Mouse (Mus musculus): ENCODE results near the gene Lrrc4b. TPM values are rescaled to one million over a fixed set of nuclear protein-coding genes. Genes with fewer than 3 reads are reported as not detected.

Gene Lrrc4b
- polyA plus RNA-seq, 1 experiment: 0.92 TPM

DNA sequence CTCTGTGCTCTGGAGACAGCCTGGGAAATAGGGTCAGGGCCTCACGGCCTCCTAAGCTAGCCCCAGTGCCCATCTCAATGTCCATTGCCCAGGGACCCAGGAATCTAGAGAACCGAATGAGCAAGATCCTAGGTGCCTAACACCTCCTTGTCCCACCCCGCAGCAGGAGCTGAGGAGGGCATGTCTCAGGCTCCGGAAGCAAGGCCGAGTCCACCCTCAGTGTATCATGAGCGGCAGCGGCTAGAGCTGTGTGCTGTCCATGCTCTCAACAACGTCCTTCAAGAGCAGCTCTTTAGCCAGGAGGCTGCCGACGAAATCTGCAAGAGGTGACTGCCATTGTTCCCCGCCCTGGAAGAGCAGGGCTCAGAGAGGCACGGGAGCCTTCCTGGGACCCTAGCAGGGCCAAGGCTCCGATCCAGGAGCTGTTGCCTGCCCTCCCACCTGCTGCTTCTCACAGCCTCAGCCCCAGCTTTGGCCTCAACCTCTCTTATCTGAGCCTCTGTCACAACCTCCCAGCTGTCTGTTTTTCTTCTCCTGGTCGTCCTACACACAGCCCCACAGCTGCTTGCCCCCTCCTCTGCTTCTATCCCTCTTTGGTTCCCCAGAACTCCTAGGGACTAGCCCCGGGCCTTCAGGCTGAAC is 39.9 kb downstream of the Lrrc4b start:
- TF ChIP-seq POLR2A (IDR thresholded peaks at IDR 0.05; ENCODE audit: borderline replicate concordance, control insufficient read depth, low read depth, low read length) (0 out of 2 replicates have a peak, but pooled peaks have one; percentile 6), CTCF (IDR thresholded peaks at IDR 0.05; ENCODE audit: control insufficient read depth, insufficient read depth, low read length) (no peak)
- Histone ChIP-seq H3K4me1 (ENCODE audit: control insufficient read depth, insufficient read depth, low read length) (peaks cover 1% of the 10 kb centered on the region), H3K4me3 (replicated peaks; ENCODE audit: control insufficient read depth, low read depth, low read length) (peak overlapping the region; percentile 72), H3K27ac (ENCODE audit: control insufficient read depth, insufficient read depth, low read depth, low read length, poor library complexity) (peak overlapping the region; percentile 56)
- WGBS: 72% methylated on average over 15 of the region's 15 CpGs

DNA sequence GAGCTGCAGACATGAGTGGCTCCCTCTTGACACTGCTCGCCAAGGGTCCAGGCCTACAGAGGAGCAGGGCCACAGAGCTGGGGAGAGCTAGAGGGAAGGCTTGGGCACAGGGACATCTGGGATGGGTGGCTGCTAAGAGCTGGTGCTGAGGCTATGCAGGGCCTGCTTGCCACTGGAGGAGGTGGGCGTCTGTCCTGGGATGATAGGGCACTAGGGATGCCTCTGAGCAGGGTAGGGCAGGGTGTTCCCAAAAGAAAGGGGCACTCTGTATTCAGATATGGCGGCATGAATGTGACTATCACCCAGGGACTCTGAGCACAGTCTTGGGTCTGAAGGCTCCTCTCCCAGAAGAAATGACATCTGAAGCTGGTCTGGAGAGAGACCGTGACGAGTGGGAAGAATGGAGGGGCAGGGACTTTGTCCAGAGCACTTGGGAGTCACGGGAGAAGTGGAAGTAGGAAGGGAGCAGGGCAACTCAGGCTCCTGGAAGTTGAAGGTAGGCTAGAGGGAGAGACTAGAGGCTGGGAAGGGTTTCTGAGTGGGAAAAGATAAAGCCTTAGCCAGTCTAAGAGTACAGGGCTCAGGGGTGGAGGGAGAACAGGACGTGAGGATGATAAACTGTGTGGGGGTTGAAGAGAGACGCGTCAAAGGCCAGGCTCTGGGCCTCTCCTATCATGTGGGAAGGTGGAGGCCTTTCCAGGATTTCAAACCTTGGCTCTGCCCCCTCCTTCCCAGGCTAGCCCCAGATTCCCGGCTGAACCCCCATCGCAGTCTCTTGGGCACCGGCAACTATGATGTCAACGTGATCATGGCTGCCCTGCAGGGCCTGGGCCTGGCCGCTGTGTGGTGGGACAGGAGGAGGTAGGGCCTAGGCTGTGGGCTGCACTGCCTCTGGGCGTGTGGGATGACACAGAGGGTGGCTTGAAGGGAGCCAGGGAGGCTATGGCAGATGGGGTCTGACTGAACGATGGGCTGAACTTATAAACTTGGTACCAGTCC is 41.2 kb downstream of the Lrrc4b start:
- Histone ChIP-seq H3K27ac (ENCODE audit: control insufficient read depth, insufficient read depth, low read depth, low read length, poor library complexity) (peak overlapping the region; percentile 80), H3K4me3 (replicated peaks; ENCODE audit: control insufficient read depth, low read depth, low read length) (peak overlapping the region; percentile 8), H3K4me1 (ENCODE audit: control insufficient read depth, insufficient read depth, low read length) (peaks cover 1% of the 10 kb centered on the region)
- peak; percentile 55; the same call in 1 of the 2 replicates for TF ChIP-seq POLR2A (IDR thresholded peaks at IDR 0.05; ENCODE audit: borderline replicate concordance, control insufficient read depth, low read depth, low read length)
- TF ChIP-seq CTCF (IDR thresholded peaks at IDR 0.05; ENCODE audit: control insufficient read depth, insufficient read depth, low read length): no peak
- WGBS: 76% methylated on average over 16 of the region's 16 CpGs

DNA sequence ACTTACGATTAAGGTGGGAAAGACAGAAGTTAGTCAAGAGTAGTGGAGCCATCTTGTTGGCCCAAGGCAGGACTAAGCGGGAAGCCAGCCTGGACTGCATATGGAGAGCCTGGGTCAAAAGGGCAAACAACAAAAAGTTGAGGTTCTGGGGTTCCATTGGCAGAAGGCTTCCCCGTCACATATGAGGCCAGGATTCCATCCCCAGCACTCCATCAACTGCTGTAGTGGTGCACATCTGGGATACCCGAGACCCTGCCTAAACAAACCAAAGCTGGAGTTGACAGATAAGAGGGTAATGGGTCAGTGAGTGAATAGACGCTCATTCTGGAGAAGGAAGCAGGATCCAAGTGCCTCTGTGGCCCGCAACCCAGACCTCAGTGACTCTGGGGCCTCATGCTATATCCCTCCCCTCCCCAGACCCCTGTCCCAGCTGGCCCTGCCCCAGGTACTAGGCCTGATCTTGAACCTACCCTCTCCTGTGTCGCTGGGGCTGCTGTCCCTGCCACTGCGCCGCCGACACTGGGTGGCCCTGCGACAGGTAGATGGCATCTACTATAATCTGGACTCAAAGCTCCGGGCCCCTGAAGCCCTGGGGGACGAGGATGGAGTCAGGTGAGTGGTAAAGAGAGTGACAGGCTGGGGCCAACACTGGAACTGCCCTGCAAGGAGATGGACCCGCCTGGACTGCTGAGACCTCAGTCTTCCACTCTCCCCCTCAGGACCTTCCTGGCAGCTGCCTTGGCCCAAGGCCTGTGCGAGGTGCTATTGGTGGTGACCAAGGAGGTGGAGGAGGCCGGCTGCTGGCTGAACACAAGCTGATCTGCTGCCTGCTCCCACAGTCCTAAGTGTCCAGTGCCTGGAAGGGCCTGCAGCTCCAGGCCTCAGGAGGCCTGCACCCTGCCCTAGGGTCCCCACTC is 42.1 kb downstream of the Lrrc4b start:
- Histone ChIP-seq H3K27ac (ENCODE audit: control insufficient read depth, insufficient read depth, low read depth, low read length, poor library complexity) (peak overlapping the region; percentile 80), H3K4me1 (ENCODE audit: control insufficient read depth, insufficient read depth, low read length) (peaks cover 1% of the 10 kb centered on the region), H3K4me3 (replicated peaks; ENCODE audit: control insufficient read depth, low read depth, low read length) (no peak overlapping the region)
- TF ChIP-seq POLR2A (IDR thresholded peaks at IDR 0.05; ENCODE audit: borderline replicate concordance, control insufficient read depth, low read depth, low read length) (no peak), CTCF (IDR thresholded peaks at IDR 0.05; ENCODE audit: control insufficient read depth, insufficient read depth, low read length) (no peak)
- WGBS: 89% methylated on average over 16 of the region's 16 CpGs

DNA sequence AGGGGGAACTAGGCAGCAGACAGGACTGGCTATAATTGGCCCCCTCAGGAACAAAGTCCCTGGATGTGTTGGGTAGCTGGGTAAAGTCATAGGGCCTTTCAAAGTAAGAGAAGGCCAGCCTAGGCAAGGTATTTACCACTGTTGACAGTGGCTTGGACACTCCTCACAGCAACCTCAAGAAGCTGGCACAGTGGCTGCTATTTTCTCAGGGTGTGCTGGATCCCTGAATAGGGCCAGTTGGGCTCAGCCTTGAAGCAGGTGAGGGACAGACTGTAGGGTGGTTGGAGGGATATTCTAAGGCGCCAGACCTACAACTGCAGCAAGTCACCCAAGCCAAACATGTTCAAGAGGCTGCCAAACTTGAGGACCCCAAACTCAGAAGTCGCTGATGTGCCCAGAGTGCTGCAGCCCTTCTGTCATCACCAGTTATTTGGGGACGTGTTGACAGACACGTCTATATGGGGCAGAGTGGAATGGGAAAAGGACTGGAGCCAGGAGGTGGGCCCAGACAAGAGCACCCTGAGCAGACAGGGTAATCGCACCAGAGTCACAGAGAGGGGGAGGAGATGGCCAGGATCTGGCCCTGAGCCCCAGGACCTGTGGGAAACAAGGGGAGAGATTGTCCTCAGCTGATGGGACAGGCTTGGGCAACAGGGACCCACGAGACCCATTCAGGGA is 43.2 kb downstream of the Lrrc4b start:
- Histone ChIP-seq H3K4me3 (replicated peaks; ENCODE audit: control insufficient read depth, low read depth, low read length) (no peak overlapping the region), H3K27ac (ENCODE audit: control insufficient read depth, insufficient read depth, low read depth, low read length, poor library complexity) (no peak overlapping the region), H3K4me1 (ENCODE audit: control insufficient read depth, insufficient read depth, low read length) (peaks cover 1% of the 10 kb centered on the region)
- 54% methylated on average over 6 of the region's 6 CpGs for WGBS
- TF ChIP-seq POLR2A (IDR thresholded peaks at IDR 0.05; ENCODE audit: borderline replicate concordance, control insufficient read depth, low read depth, low read length) (no peak), CTCF (IDR thresholded peaks at IDR 0.05; ENCODE audit: control insufficient read depth, insufficient read depth, low read length) (no peak)

DNA sequence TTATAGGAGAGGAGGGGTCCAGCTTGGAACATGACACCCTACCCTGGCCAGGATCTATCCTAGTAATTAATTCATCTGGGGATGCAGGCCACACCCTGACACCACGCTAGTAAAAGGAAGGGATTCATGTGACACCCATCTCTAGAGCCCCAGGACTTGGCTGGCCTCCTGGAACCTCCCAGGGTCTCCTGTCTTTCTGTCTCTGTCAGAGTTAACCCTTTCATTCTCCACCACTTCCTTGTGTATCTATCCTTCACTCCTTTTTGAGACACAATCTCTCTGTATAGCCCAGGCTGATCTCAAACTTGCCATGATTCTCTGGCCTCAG is 43.7 kb downstream of the Lrrc4b start:
- H3K4me1 ChIP-seq (ENCODE audit: control insufficient read depth, insufficient read depth, low read length): peaks cover 1% of the 10 kb centered on the region
- TF ChIP-seq POLR2A (IDR thresholded peaks at IDR 0.05; ENCODE audit: borderline replicate concordance, control insufficient read depth, low read depth, low read length) (no peak), CTCF (IDR thresholded peaks at IDR 0.05; ENCODE audit: control insufficient read depth, insufficient read depth, low read length) (no peak)
- 58% methylated on average over 1 of the region's 1 CpGs for WGBS
- no peak overlapping the region for H3K4me3 ChIP-seq (replicated peaks; ENCODE audit: control insufficient read depth, low read depth, low read length)
- no peak overlapping the region for H3K27ac ChIP-seq (ENCODE audit: control insufficient read depth, insufficient read depth, low read depth, low read length, poor library complexity)

DNA sequence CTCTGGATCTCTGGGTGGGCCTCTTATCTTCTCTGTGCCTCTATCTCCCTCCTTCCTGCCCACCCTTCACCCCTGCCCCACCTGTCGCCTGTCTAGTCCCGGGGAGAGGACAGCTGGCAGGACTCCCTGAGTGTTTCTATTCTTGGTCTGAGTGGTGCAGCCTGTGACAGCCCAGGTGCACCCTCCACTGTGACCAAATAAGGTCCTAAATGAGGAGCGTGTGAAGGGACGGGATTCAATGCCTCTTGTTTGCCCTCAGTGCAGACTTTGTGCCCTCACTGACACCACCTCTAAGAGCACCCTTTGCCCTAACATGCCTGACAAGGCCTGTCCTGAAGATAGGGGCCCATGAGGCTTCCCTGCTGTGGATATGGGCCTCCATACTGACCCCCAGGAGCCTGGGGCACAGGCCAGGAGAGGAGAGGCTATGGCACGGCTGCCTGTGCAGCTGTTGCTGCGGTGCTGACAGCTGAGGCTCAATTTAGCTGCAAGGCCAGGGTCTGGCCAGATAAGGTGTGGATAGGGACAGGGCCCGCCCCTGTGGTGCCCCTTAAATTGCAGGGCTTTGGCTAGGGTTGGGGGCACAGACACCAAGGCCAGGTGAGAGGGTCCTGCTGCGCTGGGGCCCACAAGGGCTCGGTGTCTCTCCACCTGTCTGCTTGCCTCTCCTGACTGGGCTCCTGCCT is 44.3 kb downstream of the Lrrc4b start:
- Histone ChIP-seq H3K4me3 (replicated peaks; ENCODE audit: control insufficient read depth, low read depth, low read length) (no peak overlapping the region), H3K27ac (ENCODE audit: control insufficient read depth, insufficient read depth, low read depth, low read length, poor library complexity) (no peak overlapping the region), H3K4me1 (ENCODE audit: control insufficient read depth, insufficient read depth, low read length) (peaks cover 1% of the 10 kb centered on the region)
- 46% methylated on average over 9 of the region's 9 CpGs for WGBS
- TF ChIP-seq CTCF (IDR thresholded peaks at IDR 0.05; ENCODE audit: control insufficient read depth, insufficient read depth, low read length) (no peak), POLR2A (IDR thresholded peaks at IDR 0.05; ENCODE audit: borderline replicate concordance, control insufficient read depth, low read depth, low read length) (no peak)

DNA sequence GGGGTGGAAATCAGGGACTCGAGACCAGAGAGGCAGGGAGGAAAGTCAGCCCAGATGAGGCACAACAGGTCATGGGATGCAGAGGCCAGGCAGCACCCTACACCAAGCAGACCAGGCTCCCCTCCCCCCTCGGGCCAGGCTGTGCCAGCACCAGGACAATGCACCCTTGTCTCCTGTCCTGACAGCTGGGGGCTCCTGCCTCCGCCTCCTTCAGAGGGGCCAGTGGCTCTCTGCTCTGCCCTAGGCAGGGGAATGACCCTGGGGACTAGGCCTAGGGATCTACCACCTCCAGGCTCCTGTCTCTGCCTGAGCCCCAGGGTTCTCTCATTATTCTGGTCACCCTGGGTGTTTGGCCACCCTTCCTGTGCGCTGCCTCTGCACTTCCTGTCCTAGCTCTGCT is 45.6 kb downstream of the Lrrc4b start:
- H3K4me3 ChIP-seq (replicated peaks; ENCODE audit: control insufficient read depth, low read depth, low read length): no peak overlapping the region
- TF ChIP-seq CTCF (IDR thresholded peaks at IDR 0.05; ENCODE audit: control insufficient read depth, insufficient read depth, low read length) (no peak), POLR2A (IDR thresholded peaks at IDR 0.05; ENCODE audit: borderline replicate concordance, control insufficient read depth, low read depth, low read length) (no peak)
- no peak overlapping the region for H3K27ac ChIP-seq (ENCODE audit: control insufficient read depth, insufficient read depth, low read depth, low read length, poor library complexity)
- 37% methylated on average over 4 of the region's 4 CpGs for WGBS
- peaks cover 1% of the 10 kb centered on the region for H3K4me1 ChIP-seq (ENCODE audit: control insufficient read depth, insufficient read depth, low read length)
